Mouse (Mus musculus): ENCODE data around the gene Fxr1. TPM values are rescaled to one million over a fixed set of nuclear protein-coding genes. Genes with fewer than 3 reads are reported as not detected.

The Fxr1 gene
- polyA plus RNA-seq, 1 experiment from 2014 or later: 46.3 TPM

DNA sequence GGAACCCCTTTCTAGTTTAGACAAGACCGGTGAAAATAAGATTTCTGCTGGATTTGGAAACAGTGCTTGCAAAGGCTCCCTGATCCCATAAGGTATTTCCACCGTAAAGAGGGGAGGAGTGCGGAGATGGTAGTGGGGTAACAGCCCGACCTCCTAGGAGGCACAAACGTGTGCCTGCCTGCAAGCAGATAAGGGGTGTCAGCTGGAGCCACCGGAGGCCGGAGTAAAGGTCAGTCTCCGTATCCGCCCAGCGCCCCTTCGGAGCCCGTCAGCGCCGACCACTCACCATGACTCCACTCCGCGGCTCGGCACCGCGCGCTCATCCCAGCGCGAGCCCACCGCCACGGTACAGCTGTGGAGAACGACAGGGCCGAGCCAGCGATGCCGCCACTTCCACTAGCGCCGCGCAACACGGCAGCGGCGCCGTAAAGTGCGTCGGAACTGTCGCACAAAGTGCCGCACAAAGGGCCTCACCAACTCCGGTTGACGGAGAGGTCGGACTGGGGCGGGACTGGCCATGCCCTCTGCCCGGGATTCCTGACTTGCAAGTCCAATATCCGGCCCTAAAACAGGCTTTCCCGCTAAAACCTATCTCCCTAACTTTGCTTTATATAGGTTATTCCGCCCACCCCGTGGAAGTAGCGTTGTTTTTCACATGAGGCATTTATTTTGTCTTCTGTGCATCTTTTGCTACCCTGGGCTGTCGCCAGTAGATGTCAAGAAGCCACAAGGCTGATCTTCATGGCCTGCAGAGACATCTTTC is 61.3 kb downstream of the Fxr1 start, which contains the start of gene Dnajc19:
Dnajc19 (minus strand) TSS at position 422 of the 763 bp plus-strand sequence.
- peak; percentile 90 for ATAC-seq (replicated peaks; ENCODE audit: low FRiP score, low read depth)
- Histone ChIP-seq H3K4me2 (ENCODE audit: low read length) (peak within 1 kb of the TSS; percentile 65), H3K4me3 (replicated peaks; ENCODE audit: low read depth, low read length) (peak within 1 kb of the TSS; percentile 70), H3K36me3 (ENCODE audit: insufficient read depth, low read length) (no peaks in the 10 kb centered on the region), H3K27me3 (ENCODE audit: insufficient read depth, low read length) (no peaks in the 10 kb centered on the region), H3K9me3 (replicated peaks; ENCODE audit: low read length) (no peaks in the 10 kb centered on the region), H3K4me1 (replicated peaks; ENCODE audit: insufficient read depth, low read length) (peaks cover 16% of the 10 kb centered on the region), H3K27ac (no peak within 1 kb of the TSS), H3K9ac (ENCODE audit: low read depth, low read length) (peak within 1 kb of the TSS; percentile 83)
- under 1% methylated on average over 50 of the region's 50 CpGs for WGBS
- TF ChIP-seq CTCF (IDR thresholded peaks at IDR 0.05; ENCODE audit: low read depth): no peak
- peak; percentile 93 for DNase-seq (ENCODE audit: low spot score)

GRCm38 (mm10) chr3:34081929-34082328 is 62.2 kb downstream of the Fxr1 start:
- H3K36me3 ChIP-seq (ENCODE audit: insufficient read depth, low read length): no peaks in the 10 kb centered on the region
- H3K4me2 ChIP-seq (ENCODE audit: low read length): peak overlapping the region; percentile 65
- peaks cover 16% of the 10 kb centered on the region for H3K4me1 ChIP-seq (replicated peaks; ENCODE audit: insufficient read depth, low read length)
- H3K9ac ChIP-seq (ENCODE audit: low read depth, low read length): no peak overlapping the region
- 93% methylated on average over 3 of the region's 3 CpGs for WGBS
- H3K9me3 ChIP-seq (replicated peaks; ENCODE audit: low read length): no peaks in the 10 kb centered on the region
- DNase-seq (ENCODE audit: low spot score) (no peak), ATAC-seq (replicated peaks; ENCODE audit: low FRiP score, low read depth) (no peak)
- H3K27me3 ChIP-seq (ENCODE audit: insufficient read depth, low read length): no peaks in the 10 kb centered on the region
- no peak overlapping the region for H3K27ac ChIP-seq
- no peak for TF ChIP-seq CTCF (IDR thresholded peaks at IDR 0.05; ENCODE audit: low read depth)
- H3K4me3 ChIP-seq (replicated peaks; ENCODE audit: low read depth, low read length): 0 out of 2 replicates have a peak overlapping the region, but pooled peaks have one; percentile 70

DNA sequence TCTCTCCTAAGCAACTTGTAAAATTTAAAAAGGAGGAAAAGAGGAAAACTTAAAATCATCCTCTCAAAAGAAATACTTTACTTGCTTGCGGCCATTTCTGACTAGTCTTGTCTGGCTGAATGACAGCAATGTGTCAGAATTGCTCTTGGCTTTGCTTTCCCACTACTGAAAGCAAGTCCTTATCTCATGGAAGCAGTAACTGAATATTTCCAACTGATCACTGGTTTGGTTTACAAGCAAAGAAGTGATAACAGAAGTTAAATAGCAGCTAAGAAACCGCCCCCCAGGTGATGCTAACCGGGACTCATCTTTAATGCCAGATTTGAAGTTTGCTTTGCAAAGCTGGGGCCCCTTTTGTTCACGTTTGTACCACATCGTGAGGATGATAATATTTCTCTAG is 63.9 kb downstream of the Fxr1 start:
- Histone ChIP-seq H3K9me3 (replicated peaks; ENCODE audit: low read length) (no peaks in the 10 kb centered on the region), H3K4me3 (replicated peaks; ENCODE audit: low read depth, low read length) (no peak overlapping the region), H3K4me2 (ENCODE audit: low read length) (no peak overlapping the region), H3K27me3 (ENCODE audit: insufficient read depth, low read length) (no peaks in the 10 kb centered on the region), H3K27ac (no peak overlapping the region), H3K36me3 (ENCODE audit: insufficient read depth, low read length) (no peaks in the 10 kb centered on the region), H3K4me1 (replicated peaks; ENCODE audit: insufficient read depth, low read length) (peaks cover 16% of the 10 kb centered on the region), H3K9ac (ENCODE audit: low read depth, low read length) (no peak overlapping the region)
- TF ChIP-seq CTCF (IDR thresholded peaks at IDR 0.05; ENCODE audit: low read depth): no peak
- WGBS: 76% methylated on average over 5 of the region's 5 CpGs
- no peak for DNase-seq (ENCODE audit: low spot score)
- no peak for ATAC-seq (replicated peaks; ENCODE audit: low FRiP score, low read depth)

- no peak overlapping the region for H3K9ac ChIP-seq (ENCODE audit: low read depth, low read length)
- DNase-seq (ENCODE audit: low spot score): no peak
- no peak overlapping the region for H3K4me2 ChIP-seq (ENCODE audit: low read length)
- no peaks in the 10 kb centered on the region; the same call in 1 of the 2 replicates for H3K27me3 ChIP-seq (ENCODE audit: insufficient read depth, low read length)
- H3K9me3 ChIP-seq (replicated peaks; ENCODE audit: low read length): no peaks in the 10 kb centered on the region
- no peaks in the 10 kb centered on the region for H3K36me3 ChIP-seq (ENCODE audit: insufficient read depth, low read length)
- no peak overlapping the region for H3K4me3 ChIP-seq (replicated peaks; ENCODE audit: low read depth, low read length)
- H3K27ac ChIP-seq: no peak overlapping the region
- no peaks in the 10 kb centered on the region for H3K4me1 ChIP-seq (replicated peaks; ENCODE audit: insufficient read depth, low read length)
- no peak for TF ChIP-seq CTCF (IDR thresholded peaks at IDR 0.05; ENCODE audit: low read depth)
- no peak for ATAC-seq (replicated peaks; ENCODE audit: low FRiP score, low read depth)
- 81% methylated on average over 2 of the region's 2 CpGs for WGBS
Measured at GRCm38 (mm10) chr3:34102891-34103290, 83.1 kb downstream of the Fxr1 start.

GRCm38 (mm10) chr3:34103902-34104672 is 84.3 kb downstream of the Fxr1 start:
- no peak overlapping the region for H3K4me2 ChIP-seq (ENCODE audit: low read length)
- 51% methylated on average over 7 of the region's 7 CpGs for WGBS
- H3K9ac ChIP-seq (ENCODE audit: low read depth, low read length): no peak overlapping the region
- no peaks in the 10 kb centered on the region for H3K36me3 ChIP-seq (ENCODE audit: insufficient read depth, low read length)
- no peak overlapping the region for H3K27ac ChIP-seq
- TF ChIP-seq CTCF (IDR thresholded peaks at IDR 0.05; ENCODE audit: low read depth): no peak
- H3K4me3 ChIP-seq (replicated peaks; ENCODE audit: low read depth, low read length): no peak overlapping the region
- ATAC-seq (replicated peaks; ENCODE audit: low FRiP score, low read depth) (no peak), DNase-seq (ENCODE audit: low spot score) (no peak)
- H3K4me1 ChIP-seq (replicated peaks; ENCODE audit: insufficient read depth, low read length): no peaks in the 10 kb centered on the region
- H3K9me3 ChIP-seq (replicated peaks; ENCODE audit: low read length): no peaks in the 10 kb centered on the region
- no peaks in the 10 kb centered on the region; the same call in 1 of the 2 replicates for H3K27me3 ChIP-seq (ENCODE audit: insufficient read depth, low read length)

DNA sequence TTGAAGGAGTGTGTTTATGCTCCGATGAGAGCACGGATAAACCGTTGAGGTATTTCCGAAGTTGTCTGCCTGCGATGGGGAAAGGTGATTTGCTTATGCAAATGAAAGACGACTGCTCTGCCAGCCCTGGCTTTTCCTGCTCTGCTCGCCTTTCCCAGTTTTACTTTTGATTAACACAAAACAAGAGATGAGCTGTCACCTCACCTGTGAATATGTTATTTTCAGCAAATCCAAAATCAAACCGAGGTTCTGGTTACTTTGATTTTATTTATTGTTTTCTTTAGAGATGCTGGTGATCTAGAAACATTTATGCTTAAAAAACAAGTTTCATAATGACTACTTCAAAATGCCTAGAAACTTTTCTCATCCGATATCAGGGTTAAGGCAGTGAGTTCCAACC is 86.7 kb downstream of the Fxr1 start:
- no peaks in the 10 kb centered on the region for H3K36me3 ChIP-seq (ENCODE audit: insufficient read depth, low read length)
- no peak for DNase-seq (ENCODE audit: low spot score)
- H3K27me3 ChIP-seq (ENCODE audit: insufficient read depth, low read length): no peaks in the 10 kb centered on the region; the same call in 1 of the 2 replicates
- H3K4me3 ChIP-seq (replicated peaks; ENCODE audit: low read depth, low read length): no peak overlapping the region
- H3K4me1 ChIP-seq (replicated peaks; ENCODE audit: insufficient read depth, low read length): no peaks in the 10 kb centered on the region
- no peaks in the 10 kb centered on the region for H3K9me3 ChIP-seq (replicated peaks; ENCODE audit: low read length)
- H3K4me2 ChIP-seq (ENCODE audit: low read length): no peak overlapping the region
- ATAC-seq (replicated peaks; ENCODE audit: low FRiP score, low read depth): no peak
- no peak overlapping the region for H3K27ac ChIP-seq
- WGBS: 18% methylated on average over 9 of the region's 9 CpGs
- no peak overlapping the region for H3K9ac ChIP-seq (ENCODE audit: low read depth, low read length)
- no peak for TF ChIP-seq CTCF (IDR thresholded peaks at IDR 0.05; ENCODE audit: low read depth)
